Mouse (Mus musculus) kidney, adult 8-10 months (tissue): ENCODE results near the gene Prps1l3.
"Not testable (repeated sequence)": the region's sequence is repeated elsewhere in the genome, so short reads cannot be mapped to it uniquely, and the experiment has no call there.

Experiments
- DNase-seq, 2 experiments: peaks; one replicate each; pipeline ENCODE4 v3.0.0; 2022

Prps1l3 gene

GRCm38 (mm10) chr12:57230192-57230706, at the start of gene Prps1l3, which contains the start of gene Mipol1:
TSS of gene Prps1l3 (plus strand) at chr12:57230412.
TSS of gene Mipol1 (plus strand) at chr12:57230427.
- DNase-seq: peak; percentile 85 to 86

- no peak for DNase-seq
Measured at GRCm38 (mm10) chr12:57184401-57185147, 45.6 kb upstream of the Prps1l3 start.

- DNase-seq: no peak
Measured at GRCm38 (mm10) chr12:57185475-57185874, 44.7 kb upstream of the Prps1l3 start.

GRCm38 (mm10) chr12:57186126-57186525, 44.1 kb upstream of the Prps1l3 start:
- no peak for DNase-seq

GRCm38 (mm10) chr12:57187032-57187431, 43.2 kb upstream of the Prps1l3 start:
- no peak for DNase-seq

- peak; percentile 10 to 21 for DNase-seq
Measured at GRCm38 (mm10) chr12:57194609-57195008, 35.6 kb upstream of the Prps1l3 start.

- DNase-seq: no peak
Measured at GRCm38 (mm10) chr12:57196286-57196607, 34.0 kb upstream of the Prps1l3 start.

GRCm38 (mm10) chr12:57196608-57197362, 33.4 kb upstream of the Prps1l3 start:
- DNase-seq: peak in 1 of 2 experiments; percentile 88

- DNase-seq: peak in 1 of 2 experiments; percentile 82
Measured at GRCm38 (mm10) chr12:57197363-57198026, 32.7 kb upstream of the Prps1l3 start, which contains the start of gene Slc25a21. TSS of gene Slc25a21 (minus strand) at chr12:57197472.

- no peak for DNase-seq
Measured at GRCm38 (mm10) chr12:57198269-57198668, 31.9 kb upstream of the Prps1l3 start.

- no peak for DNase-seq
Measured at GRCm38 (mm10) chr12:57199427-57199826, 30.8 kb upstream of the Prps1l3 start.

GRCm38 (mm10) chr12:57201901-57202300, 28.3 kb upstream of the Prps1l3 start:
- DNase-seq: no peak

- peak in 1 of 2 experiments; percentile 38 for DNase-seq
Measured at GRCm38 (mm10) chr12:57204276-57204851, 25.8 kb upstream of the Prps1l3 start.

GRCm38 (mm10) chr12:57211353-57212311, 18.6 kb upstream of the Prps1l3 start:
- peak; percentile 24 to 26 for DNase-seq

- not testable (repeated sequence) for DNase-seq
Measured at GRCm38 (mm10) chr12:57212463-57212862, 17.7 kb upstream of the Prps1l3 start.

GRCm38 (mm10) chr12:57226411-57226810, 3.8 kb upstream of the Prps1l3 start:
- DNase-seq: no peak

GRCm38 (mm10) chr12:57227776-57228175, 2.4 kb upstream of the Prps1l3 start:
- DNase-seq: no peak

GRCm38 (mm10) chr12:57229703-57230102, 509 bp upstream of the Prps1l3 start:
- no peak for DNase-seq

- DNase-seq: peak; percentile 61 to 74
Measured at GRCm38 (mm10) chr12:57231085-57231875, 1.1 kb downstream of the Prps1l3 start.

GRCm38 (mm10) chr12:57233386-57233785, 3.2 kb downstream of the Prps1l3 start:
- no peak for DNase-seq
